Mouse (Mus musculus) kidney, adult 8-10 months (tissue): ENCODE data around the gene Gm13103.
"Not testable (repeated sequence)": the region's sequence is repeated elsewhere in the genome, so short reads cannot be mapped to it uniquely, and the experiment has no call there.

Source experiments
- DNase-seq, 2 experiments: peaks; one replicate each; pipeline ENCODE4 v3.0.0; 2022

Gm13103 gene

GRCm38 (mm10) chr4:143846197-143846596 is at the start of gene Gm13103:
TSS of gene Gm13103 (plus strand) at chr4:143846497.
- not testable (repeated sequence) for DNase-seq

- DNase-seq, result no peak
Observed at GRCm38 (mm10) chr4:143815993-143816392, 30.3 kb upstream of the Gm13103 start, which contains the start of gene Gm13084. TSS of gene Gm13084 (minus strand) at chr4:143816093.

- peak; percentile 47 to 55 for DNase-seq
Observed at GRCm38 (mm10) chr4:143882371-143882770, 36.1 kb downstream of the Gm13103 start.

- DNase-seq, result not testable (repeated sequence)
Observed at GRCm38 (mm10) chr4:143894406-143894805, 48.1 kb downstream of the Gm13103 start.

GRCm38 (mm10) chr4:143900280-143900679 is 54.0 kb downstream of the Gm13103 start, which contains the start of gene Pramef6:
TSS of gene Pramef6 (minus strand) at chr4:143900380.
- not testable (repeated sequence) for DNase-seq
